Mouse (Mus musculus): ENCODE data around the gene Ccnf.

DNA sequence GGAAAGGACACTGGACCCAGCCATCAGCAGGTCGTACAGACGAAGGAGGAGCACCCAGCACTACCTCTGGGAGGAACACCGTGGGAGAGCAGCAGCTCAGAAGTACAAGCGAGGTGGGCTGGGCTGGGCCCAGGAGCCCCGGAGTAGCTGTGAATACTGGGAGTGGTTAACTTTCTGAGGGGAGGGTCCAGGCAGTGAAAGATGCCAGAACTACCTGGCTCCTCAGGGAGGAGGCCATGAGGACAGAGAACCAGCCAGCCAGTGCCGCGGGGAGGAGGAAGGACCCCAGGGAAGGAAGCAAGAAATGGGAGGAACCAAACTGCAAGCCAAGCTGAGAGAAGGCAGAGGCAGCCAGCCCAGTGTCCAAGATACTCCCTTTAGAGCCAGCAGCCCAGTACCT is 23.3 kb downstream of the Ccnf start:
- TF ChIP-seq CTCF (IDR thresholded peaks at IDR 0.05; ENCODE audit: low read depth, low read length) (no peak), POLR2A (IDR thresholded peaks at IDR 0.05; ENCODE audit: extremely low read depth, insufficient read depth, low read length) (no peak)
